Mouse (Mus musculus): Measurements from ENCODE around the gene Usp38. TPM values are rescaled to one million over a fixed set of nuclear protein-coding genes. Genes with fewer than 3 reads are reported as not detected.

Gene Usp38
- polyA plus RNA-seq (2015; fragmentation: Nextera tagmentation; extraction: Ambion mirVana): 8.5 and 9.1 TPM in 2 replicates

GRCm38 (mm10) chr8:81014789-81015699 is at the start of gene Usp38:
Gene Usp38 (minus strand): TSS chr8:81014928.

Other genes starting within 250 kb of the Usp38 start
- 8.0 and 8.9 TPM in 2 replicates for gene Gab1, start 134.4 kb downstream of the Usp38 start, polyA plus RNA-seq (2015; fragmentation: Nextera tagmentation; extraction: Ambion mirVana)